Mouse (Mus musculus) left cerebral cortex, adult 2 months (tissue): ENCODE measurements around the gene Gm8122. TPM values are rescaled to one million over a fixed set of nuclear protein-coding genes. Genes with fewer than 3 reads are reported as not detected.
"Not testable (repeated sequence)": the region's sequence is repeated elsewhere in the genome, so short reads cannot be mapped to it uniquely, and the experiment has no call there.

Source experiments
- DNase-seq, 2 experiments: peaks; one replicate each; pipeline ENCODE4 v3.0.0; 2021 to 2022; ENCODE audit warnings: low spot score in 2 of 2, mixed read lengths in 1 of 2; ENCODE audit errors: extremely low spot score in 1 of 2
- H3K27ac ChIP-seq: fragments of 200-600 bp; 2 replicates; pipeline ENCODE4 v1.8.1; 2022
- H3K4me3 ChIP-seq: fragments of 200-600 bp; 2 replicates; pipeline ENCODE4 v1.8.1; 2022
- intact Hi-C: fragments of 180-260 bp; cut with DNase I; formaldehyde crosslinking; loops from one replicate; pipeline ENCODE4 v1.15.1; 2025
- long read RNA-seq, 2 experiments: library from polyadenylated mRNA; stranded (forward); transcript quantifications; one replicate each; pipeline ENCODE4 v2.0.0; 2021; ENCODE audit warnings: borderline mapping rate in 2 of 2
- total RNA-seq, 2 experiments: library from RNA; stranded (reverse); gene quantifications; 2 replicates each; pipeline ENCODE4 v1.2.3; 2021

The Gm8122 gene
- not detected for total RNA-seq
- long read RNA-seq, experiment 1: 0 reads
- long read RNA-seq, experiment 2: 0 reads

GRCm38 (mm10) chr14:43235204-43235603, at the start of gene Gm8122:
TSS of gene Gm8122 (minus strand) at chr14:43235304.
- H3K27ac ChIP-seq, H3K4me3 ChIP-seq, DNase-seq, intact Hi-C loops: not testable (repeated sequence)

- intact Hi-C loops, H3K4me3 ChIP-seq, H3K27ac ChIP-seq: not testable (repeated sequence)
- peak in 1 of 2 experiments; percentile 73 for DNase-seq
Measured at GRCm38 (mm10) chr14:43278681-43279080, 43.6 kb upstream of the Gm8122 start.

- DNase-seq, intact Hi-C loops, H3K27ac ChIP-seq, H3K4me3 ChIP-seq: not testable (repeated sequence)
Measured at GRCm38 (mm10) chr14:43278146-43278545, 43.0 kb upstream of the Gm8122 start.

- DNase-seq, H3K4me3 ChIP-seq, H3K27ac ChIP-seq, intact Hi-C loops: not testable (repeated sequence)
Measured at GRCm38 (mm10) chr14:43277468-43277867, 42.4 kb upstream of the Gm8122 start.

- intact Hi-C loops, DNase-seq, H3K27ac ChIP-seq, H3K4me3 ChIP-seq: not testable (repeated sequence)
Measured at GRCm38 (mm10) chr14:43275752-43276151, 40.6 kb upstream of the Gm8122 start.

- intact Hi-C loops, DNase-seq, H3K4me3 ChIP-seq, H3K27ac ChIP-seq: not testable (repeated sequence)
Measured at GRCm38 (mm10) chr14:43274986-43275511, 39.9 kb upstream of the Gm8122 start, which contains the start of gene Gm9732. TSS of gene Gm9732 (plus strand) at chr14:43275036.

- H3K4me3 ChIP-seq, intact Hi-C loops, DNase-seq, H3K27ac ChIP-seq: not testable (repeated sequence)
Measured at GRCm38 (mm10) chr14:43273161-43273560, 38.1 kb upstream of the Gm8122 start.

GRCm38 (mm10) chr14:43269211-43269610, 34.1 kb upstream of the Gm8122 start:
- not testable (repeated sequence) for DNase-seq

GRCm38 (mm10) chr14:43268521-43269084, 33.5 kb upstream of the Gm8122 start:
- H3K4me3 ChIP-seq, intact Hi-C loops, H3K27ac ChIP-seq: not testable (repeated sequence)
- peak in 1 of 2 experiments; percentile 43 for DNase-seq

More at GRCm38 (mm10) chr14:43269211-43269610, 34.1 kb upstream of the Gm8122 start:
- H3K4me3 ChIP-seq, intact Hi-C loops, H3K27ac ChIP-seq: not testable (repeated sequence)

GRCm38 (mm10) chr14:43263421-43263820, 28.3 kb upstream of the Gm8122 start:
- intact Hi-C loops: not testable (repeated sequence)
- peak in 1 of 2 experiments; percentile 7 for DNase-seq

GRCm38 (mm10) chr14:43258349-43258748, 23.2 kb upstream of the Gm8122 start, which contains the start of gene Gm8126:
TSS of gene Gm8126 (plus strand) at chr14:43258649.
- intact Hi-C loops, H3K27ac ChIP-seq, DNase-seq, H3K4me3 ChIP-seq: not testable (repeated sequence)

More at GRCm38 (mm10) chr14:43263421-43263820, 28.3 kb upstream of the Gm8122 start:
- H3K4me3 ChIP-seq, H3K27ac ChIP-seq: not testable (repeated sequence)

GRCm38 (mm10) chr14:43256511-43256910, 21.4 kb upstream of the Gm8122 start:
- intact Hi-C loops, H3K27ac ChIP-seq, H3K4me3 ChIP-seq, DNase-seq: not testable (repeated sequence)
